Mouse (Mus musculus) gastrocnemius, postnatal 4 days (tissue): ENCODE results near the gene Slc25a38. TPM values are rescaled to one million over a fixed set of nuclear protein-coding genes. Genes with fewer than 3 reads are reported as not detected.
A peak's percentile ranks its signal among the peaks of the same experiment; 100 is the strongest.

ENCODE experiments used
- DNase-seq, 2 experiments: peaks; one replicate each; pipeline ENCODE4 v3.0.0; 2021 to 2022; ENCODE audit warnings: low spot score in 2 of 2, mixed read lengths in 2 of 2
- total RNA-seq, 2 experiments: library from RNA; stranded (reverse); gene quantifications; 2 replicates each; pipeline ENCODE4 v1.2.3; 2021

Slc25a38 gene
- total RNA-seq, 2 experiments from 2014 or later, result 10.6 TPM

DNA sequence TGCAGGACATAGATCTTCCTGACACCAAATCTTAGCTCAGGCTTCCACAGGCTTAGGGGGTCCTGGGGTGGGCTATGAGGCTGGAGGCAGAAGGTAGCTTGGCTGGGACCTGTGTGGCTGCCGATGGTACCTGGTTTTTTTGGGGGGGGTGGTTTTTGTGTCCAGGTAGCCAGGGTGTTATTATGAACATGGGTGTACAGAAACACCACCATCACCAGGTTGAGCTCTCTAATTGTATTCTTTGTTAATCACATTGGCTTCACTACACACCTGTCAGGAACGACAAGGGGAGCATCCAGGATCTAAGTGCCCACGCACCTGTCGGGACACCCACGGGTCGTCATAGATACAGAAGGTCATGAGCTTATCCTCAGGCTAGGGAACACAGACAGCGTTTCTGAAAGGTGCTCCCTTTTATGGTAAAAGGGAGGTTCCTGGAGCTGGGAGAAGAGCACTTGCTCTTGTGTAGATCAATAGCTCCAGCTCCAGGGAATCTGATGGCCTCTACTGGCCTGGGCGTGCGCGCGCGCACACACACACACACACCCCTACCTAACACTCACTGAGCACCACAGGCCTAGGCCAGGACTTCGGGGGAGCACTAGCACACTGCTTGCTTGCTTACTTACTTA, 24.5 kb downstream of the Slc25a38 start:
- no peak for DNase-seq

DNA sequence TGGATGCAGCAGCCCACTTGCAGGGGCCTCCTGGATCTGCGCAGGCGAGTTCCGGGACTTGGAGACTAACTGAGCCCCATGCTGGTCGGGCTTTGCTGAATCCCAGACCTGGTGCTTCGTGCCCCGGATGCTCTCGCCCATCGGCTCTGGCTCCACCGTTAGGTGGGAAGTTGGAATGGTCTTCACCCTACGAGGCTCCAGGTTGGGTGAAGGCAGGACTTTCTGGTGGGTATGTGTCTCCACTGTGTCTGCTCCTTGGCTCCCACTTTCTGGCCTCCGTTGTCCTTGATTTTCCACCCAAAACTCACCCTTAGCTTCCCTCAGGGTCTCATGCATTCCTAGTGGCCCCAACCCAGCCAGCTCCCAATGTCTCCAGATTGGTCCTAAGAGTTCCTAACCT, 25.3 kb downstream of the Slc25a38 start:
- no peak for DNase-seq

DNA sequence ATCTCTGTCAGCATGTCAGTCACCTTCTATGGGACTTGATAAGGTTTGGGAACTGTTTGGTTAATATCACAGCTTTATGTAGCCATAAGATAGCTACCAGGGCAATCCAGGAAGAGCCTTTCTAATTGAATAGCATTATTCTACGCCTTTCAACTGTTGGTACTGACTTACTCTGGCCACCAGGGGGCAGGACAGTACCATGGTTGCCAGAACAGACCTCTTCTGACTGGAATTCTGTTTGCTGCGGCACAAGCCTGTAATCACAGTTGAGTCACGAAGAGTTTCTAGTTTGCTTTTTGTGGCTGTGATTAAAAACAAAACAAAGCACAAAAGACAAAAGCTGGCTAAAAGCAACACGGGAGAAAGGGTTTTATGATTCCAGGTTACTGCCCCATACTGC, 30.5 kb downstream of the Slc25a38 start:
- peak; percentile 42 to 79 for DNase-seq

DNA sequence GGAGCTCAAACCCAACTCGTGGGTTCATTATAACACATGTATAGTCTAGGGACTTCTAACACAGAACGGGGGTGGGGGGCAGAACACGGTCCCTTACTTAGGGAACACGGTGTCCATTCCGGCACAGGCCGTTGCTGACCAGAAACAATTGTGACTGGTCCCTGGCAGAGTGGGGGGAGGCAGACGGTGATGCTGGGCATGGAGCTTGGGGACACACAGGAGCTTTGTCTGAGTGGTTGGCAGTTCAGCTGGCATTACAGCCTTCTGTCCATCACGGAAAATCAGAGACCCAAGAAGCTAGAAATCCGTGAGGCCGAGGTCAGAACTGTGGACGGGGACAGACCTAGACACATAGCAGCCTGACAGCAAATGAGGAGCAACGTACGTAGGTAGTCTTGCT, 34.3 kb downstream of the Slc25a38 start:
- no peak for DNase-seq

DNA sequence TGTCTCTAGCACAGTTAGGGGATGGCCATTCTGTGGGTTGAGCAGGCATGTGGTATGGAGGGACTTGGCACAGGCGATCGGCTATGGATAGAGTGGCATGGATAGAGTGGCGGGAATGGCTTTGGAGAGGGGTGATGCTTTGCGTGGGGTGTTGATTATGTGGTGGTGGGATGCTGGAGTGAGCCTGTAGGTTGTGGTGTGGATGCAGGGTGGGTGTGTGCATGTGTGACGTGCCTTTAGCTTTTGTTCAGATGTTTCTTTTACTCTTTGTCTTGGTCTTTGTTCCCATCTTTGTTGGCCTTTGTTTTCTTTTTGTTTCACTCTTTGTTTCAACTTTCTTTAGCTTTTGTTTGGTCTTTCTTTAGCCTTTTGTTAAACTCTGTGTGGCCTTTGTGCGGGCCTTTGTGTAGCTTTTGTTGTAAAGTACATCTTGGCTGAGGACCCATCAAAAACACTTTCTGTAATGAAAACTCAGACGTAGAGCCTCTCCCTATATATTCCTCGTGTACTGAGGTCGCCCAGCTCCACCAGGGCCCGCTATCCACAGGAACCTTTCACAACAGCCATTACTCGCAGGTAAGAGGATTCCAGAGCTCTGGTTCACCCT, 39.2 kb downstream of the Slc25a38 start, which contains the start of gene Mobp:
TSS of gene Mobp (plus strand) at position 486 of the 607 bp plus-strand sequence.
- DNase-seq, result no peak

DNA sequence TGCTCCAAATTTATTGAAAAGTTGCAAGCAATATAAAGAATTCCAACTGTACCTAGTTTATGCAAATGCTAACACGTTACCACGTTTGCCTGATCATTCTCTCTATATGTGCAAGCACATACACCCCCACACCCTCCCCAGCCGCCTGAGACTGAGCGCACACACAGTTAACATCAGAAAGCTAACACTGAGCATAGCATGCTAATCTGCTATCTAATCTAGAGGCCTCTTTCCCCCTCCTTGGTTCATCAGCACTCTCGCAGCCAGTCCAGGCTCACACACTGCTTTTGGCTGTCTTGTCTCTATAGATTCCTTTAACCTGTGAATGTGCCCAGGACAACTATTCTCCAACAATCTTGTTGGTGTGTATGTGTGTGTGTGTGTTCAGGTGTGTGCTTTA, 41.0 kb downstream of the Slc25a38 start:
- DNase-seq, result no peak

DNA sequence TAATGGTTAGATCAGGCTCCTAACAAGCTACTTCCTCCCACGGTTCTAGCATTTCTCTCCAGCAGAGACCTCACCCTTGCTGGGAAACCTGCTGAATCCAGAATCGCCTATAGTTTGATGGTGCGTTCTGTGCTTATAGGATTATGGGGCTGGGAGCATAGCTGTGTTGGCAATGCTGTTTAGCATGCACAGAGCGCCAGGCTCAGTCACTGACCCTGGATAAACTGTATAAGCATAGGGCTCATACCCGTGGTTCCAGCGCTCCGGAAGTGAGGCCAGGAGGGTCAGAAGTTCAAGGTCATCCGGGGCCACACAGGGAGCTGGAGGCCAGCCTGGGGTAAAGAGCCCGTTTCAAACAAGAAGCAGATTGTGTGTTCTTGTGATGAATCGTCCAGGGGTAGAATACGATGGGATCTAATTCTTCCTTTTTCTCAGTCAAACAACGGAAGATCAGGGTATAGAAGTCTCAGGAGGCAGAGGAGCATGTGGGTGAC, 41.8 kb downstream of the Slc25a38 start:
- DNase-seq, result no peak

DNA sequence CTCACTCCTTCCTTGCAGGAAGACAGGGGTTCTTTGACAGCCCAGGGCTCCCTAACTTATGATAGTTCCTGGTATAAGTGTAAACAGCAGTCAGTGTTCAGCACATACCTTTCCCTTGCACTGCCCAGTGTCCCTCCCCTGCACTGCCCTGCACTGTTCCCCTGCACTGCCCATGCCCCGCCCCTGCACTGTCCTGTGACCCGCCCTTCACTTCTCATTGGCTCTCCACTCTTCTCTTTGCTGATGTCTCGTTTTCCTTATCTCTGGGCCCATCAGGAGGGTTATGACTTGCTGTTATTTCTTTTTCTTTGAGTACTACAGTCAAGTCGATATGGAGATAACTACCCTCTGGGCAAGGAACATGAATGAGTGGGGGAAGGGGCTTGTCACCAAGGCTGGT, 47.9 kb downstream of the Slc25a38 start:
- no peak for DNase-seq

DNA sequence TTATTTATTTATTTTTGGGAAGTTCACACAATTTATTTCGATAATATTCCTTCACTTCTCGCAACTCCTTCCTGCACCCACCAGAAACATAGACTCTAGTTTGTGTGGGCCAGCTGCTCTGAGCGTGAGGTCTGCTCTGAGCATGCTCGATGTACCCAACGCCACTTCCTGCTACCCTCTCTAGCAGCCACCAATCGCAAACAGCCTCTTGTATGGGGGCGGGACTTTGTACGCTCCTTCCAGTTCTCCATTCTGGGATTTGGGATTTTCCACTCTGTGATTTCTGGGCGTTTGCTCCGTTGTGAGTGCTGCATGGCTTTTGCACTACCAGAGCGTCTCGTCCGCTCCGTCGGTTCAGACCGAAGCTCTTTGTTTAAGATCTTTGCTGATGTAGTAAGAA, 53.7 kb downstream of the Slc25a38 start:
- no peak for DNase-seq

DNA sequence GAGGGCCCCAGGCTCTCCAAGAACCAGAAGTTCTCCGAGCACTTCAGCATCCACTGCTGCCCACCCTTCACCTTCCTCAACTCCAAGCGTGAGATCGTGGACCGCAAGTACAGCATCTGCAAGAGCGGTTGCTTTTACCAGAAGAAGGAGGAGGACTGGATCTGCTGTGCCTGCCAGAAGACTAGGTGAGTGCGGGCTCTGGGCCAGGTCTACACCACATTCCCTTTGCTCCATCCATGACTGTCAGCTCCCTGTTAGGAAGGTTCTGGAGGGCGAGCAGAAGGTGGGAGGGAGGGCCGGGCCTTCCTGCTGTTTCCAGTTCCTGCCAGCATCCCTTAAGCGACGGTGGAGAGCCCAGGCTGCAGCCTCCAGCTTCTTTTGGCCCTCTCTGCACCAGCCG, 57.7 kb downstream of the Slc25a38 start:
- DNase-seq, result no peak

DNA sequence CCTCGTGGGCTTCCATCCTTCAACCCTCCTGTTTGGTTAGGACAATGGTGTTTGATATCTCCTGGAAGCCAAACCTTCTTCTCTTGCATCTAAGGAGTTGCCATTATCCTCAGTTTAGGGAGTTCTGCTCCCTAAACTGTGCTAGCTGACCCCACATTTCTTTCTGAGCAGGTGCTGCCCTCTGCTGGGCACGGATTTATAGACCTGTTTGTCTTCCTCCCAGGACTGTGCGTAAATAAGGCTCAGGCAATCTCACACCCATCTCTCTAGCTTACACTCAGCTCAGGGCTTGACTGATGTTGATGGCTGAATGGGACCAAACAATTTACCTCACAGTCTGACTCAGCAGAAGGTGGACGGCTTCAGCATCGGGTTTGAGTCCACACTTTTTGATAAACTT, 61.1 kb downstream of the Slc25a38 start:
- peak in 1 of 2 experiments; percentile 48 for DNase-seq

Other genes starting within 250 kb of the Slc25a38 start
- gene Wdr48, start 215.5 kb upstream of the Slc25a38 start, total RNA-seq, result 10 to 100 TPM; 28.4 to 30.0 TPM
- gene Gorasp1, start 172.8 kb upstream of the Slc25a38 start, total RNA-seq, result 10 to 100 TPM; 18.8 to 25.2 TPM
- gene Ttc21a, start 172.8 kb upstream of the Slc25a38 start, total RNA-seq, result under 1 TPM; 0.15 to 0.34 TPM
- 1 to 10 TPM; 4.5 to 5.4 TPM for gene Csrnp1, start 125.7 kb upstream of the Slc25a38 start, total RNA-seq
- gene Xirp1, start 86.8 kb upstream of the Slc25a38 start, total RNA-seq, result 100 to 1,000 TPM; 101 to 111 TPM
- 1 to 10 TPM; 5.5 to 5.6 TPM for gene Cx3cr1, start 40.5 kb upstream of the Slc25a38 start, total RNA-seq
- not detected for gene Ccr8, start 18.3 kb upstream of the Slc25a38 start, total RNA-seq
- gene Rpsa, start 17.3 kb downstream of the Slc25a38 start, total RNA-seq, result 1,000 to 10,000 TPM in 1 of 2 experiments, 100 to 1,000 TPM in 1; 833 to 1,010 TPM
- not detected for gene Mobp, start 39.3 kb downstream of the Slc25a38 start, total RNA-seq
- under 1 TPM; 0.26 to 0.39 TPM for gene Myrip, start 191.1 kb downstream of the Slc25a38 start, total RNA-seq